Mouse (Mus musculus): Measurements from ENCODE around the gene Itgb5. TPM values are rescaled to one million over a fixed set of nuclear protein-coding genes. Genes with fewer than 3 reads are reported as not detected.

Itgb5 gene
- polyA plus RNA-seq, 1 experiment: 59.7 TPM

DNA sequence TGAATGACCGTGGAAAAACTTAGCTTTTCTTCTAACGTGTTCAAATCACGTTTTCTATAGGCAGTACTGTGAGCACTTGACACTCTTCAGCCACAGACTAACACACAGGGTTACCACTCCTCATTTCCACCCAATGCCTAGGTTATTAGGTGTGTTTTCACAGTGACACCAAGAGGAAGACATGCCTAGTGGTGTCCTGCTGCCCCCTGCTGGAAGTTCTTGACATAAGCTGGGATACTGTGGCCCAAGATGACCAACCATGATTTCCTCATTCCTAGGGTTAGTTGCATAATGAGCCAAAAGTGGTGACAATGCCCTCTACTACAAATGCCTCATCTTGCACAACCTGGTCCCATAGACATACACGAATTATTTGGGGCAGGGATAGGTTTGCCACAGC lies 121.4 kb downstream of the Itgb5 start:
- Histone ChIP-seq H3K27me3 (ENCODE audit: control insufficient read depth, insufficient read depth, low read length, poor library complexity, severe bottlenecking) (no peaks in the 10 kb centered on the region), H3K4me1 (ENCODE audit: control insufficient read depth, insufficient read depth, low read length) (no peaks in the 10 kb centered on the region), H3K27ac (ENCODE audit: insufficient read depth, low read length) (no peak overlapping the region), H3K9me3 (replicated peaks; ENCODE audit: control insufficient read depth, insufficient read depth, low read length, poor library complexity, severe bottlenecking) (no peaks in the 10 kb centered on the region), H3K4me3 (ENCODE audit: low read depth, low read length) (no peak overlapping the region), H3K36me3 (ENCODE audit: control insufficient read depth, insufficient read depth, low read length, poor library complexity, severe bottlenecking) (peaks cover 26% of the 10 kb centered on the region), H3K9ac (ENCODE audit: low read depth, poor library complexity, severe bottlenecking) (no peak overlapping the region)
- TF ChIP-seq EP300 (IDR thresholded peaks at IDR 0.05; ENCODE audit: insufficient read depth, low read depth, low read length): no peak
- TF ChIP-seq CTCF (IDR thresholded peaks at IDR 0.05; ENCODE audit: low read depth, low read length): peak; percentile 75

- Histone ChIP-seq H3K4me1 (ENCODE audit: control insufficient read depth, insufficient read depth, low read length) (no peaks in the 10 kb centered on the region), H3K4me3 (ENCODE audit: low read depth, low read length) (no peak overlapping the region), H3K27me3 (ENCODE audit: control insufficient read depth, insufficient read depth, low read length, poor library complexity, severe bottlenecking) (no peaks in the 10 kb centered on the region), H3K9ac (ENCODE audit: low read depth, poor library complexity, severe bottlenecking) (no peak overlapping the region), H3K27ac (ENCODE audit: insufficient read depth, low read length) (no peak overlapping the region), H3K9me3 (replicated peaks; ENCODE audit: control insufficient read depth, insufficient read depth, low read length, poor library complexity, severe bottlenecking) (no peaks in the 10 kb centered on the region), H3K36me3 (ENCODE audit: control insufficient read depth, insufficient read depth, low read length, poor library complexity, severe bottlenecking) (peaks cover 47% of the 10 kb centered on the region)
- no peak for TF ChIP-seq POLR2A (IDR thresholded peaks at IDR 0.05; ENCODE audit: insufficient read depth, low read length)
- TF ChIP-seq EP300 (IDR thresholded peaks at IDR 0.05; ENCODE audit: insufficient read depth, low read depth, low read length): no peak
- TF ChIP-seq CTCF (IDR thresholded peaks at IDR 0.05; ENCODE audit: low read depth, low read length): no peak
Observed at GRCm38 (mm10) chr16:33953008-33953407, 123.5 kb downstream of the Itgb5 start.

GRCm38 (mm10) chr16:33954793-33955192 lies 125.3 kb downstream of the Itgb5 start:
- Histone ChIP-seq H3K9me3 (replicated peaks; ENCODE audit: control insufficient read depth, insufficient read depth, low read length, poor library complexity, severe bottlenecking) (no peaks in the 10 kb centered on the region), H3K4me3 (ENCODE audit: low read depth, low read length) (no peak overlapping the region), H3K36me3 (ENCODE audit: control insufficient read depth, insufficient read depth, low read length, poor library complexity, severe bottlenecking) (peaks cover 63% of the 10 kb centered on the region), H3K27ac (ENCODE audit: insufficient read depth, low read length) (no peak overlapping the region), H3K4me1 (ENCODE audit: control insufficient read depth, insufficient read depth, low read length) (no peaks in the 10 kb centered on the region), H3K27me3 (ENCODE audit: control insufficient read depth, insufficient read depth, low read length, poor library complexity, severe bottlenecking) (no peaks in the 10 kb centered on the region), H3K9ac (ENCODE audit: low read depth, poor library complexity, severe bottlenecking) (no peak overlapping the region)
- TF ChIP-seq CTCF (IDR thresholded peaks at IDR 0.05; ENCODE audit: low read depth, low read length) (no peak), POLR2A (IDR thresholded peaks at IDR 0.05; ENCODE audit: insufficient read depth, low read length) (no peak), EP300 (IDR thresholded peaks at IDR 0.05; ENCODE audit: insufficient read depth, low read depth, low read length) (no peak)

GRCm38 (mm10) chr16:33963509-33963908 lies 134.0 kb downstream of the Itgb5 start:
- no peaks in the 10 kb centered on the region for H3K4me1 ChIP-seq (ENCODE audit: control insufficient read depth, insufficient read depth, low read length)
- peaks cover 51% of the 10 kb centered on the region for H3K36me3 ChIP-seq (ENCODE audit: control insufficient read depth, insufficient read depth, low read length, poor library complexity, severe bottlenecking)
- H3K9me3 ChIP-seq (replicated peaks; ENCODE audit: control insufficient read depth, insufficient read depth, low read length, poor library complexity, severe bottlenecking): no peaks in the 10 kb centered on the region
- H3K4me3 ChIP-seq (ENCODE audit: low read depth, low read length): no peak overlapping the region
- TF ChIP-seq EP300 (IDR thresholded peaks at IDR 0.05; ENCODE audit: insufficient read depth, low read depth, low read length): no peak
- TF ChIP-seq CTCF (IDR thresholded peaks at IDR 0.05; ENCODE audit: low read depth, low read length): no peak
- no peak for TF ChIP-seq POLR2A (IDR thresholded peaks at IDR 0.05; ENCODE audit: insufficient read depth, low read length)
- no peak overlapping the region for H3K9ac ChIP-seq (ENCODE audit: low read depth, poor library complexity, severe bottlenecking)
- H3K27me3 ChIP-seq (ENCODE audit: control insufficient read depth, insufficient read depth, low read length, poor library complexity, severe bottlenecking): no peaks in the 10 kb centered on the region
- no peak overlapping the region for H3K27ac ChIP-seq (ENCODE audit: insufficient read depth, low read length)

DNA sequence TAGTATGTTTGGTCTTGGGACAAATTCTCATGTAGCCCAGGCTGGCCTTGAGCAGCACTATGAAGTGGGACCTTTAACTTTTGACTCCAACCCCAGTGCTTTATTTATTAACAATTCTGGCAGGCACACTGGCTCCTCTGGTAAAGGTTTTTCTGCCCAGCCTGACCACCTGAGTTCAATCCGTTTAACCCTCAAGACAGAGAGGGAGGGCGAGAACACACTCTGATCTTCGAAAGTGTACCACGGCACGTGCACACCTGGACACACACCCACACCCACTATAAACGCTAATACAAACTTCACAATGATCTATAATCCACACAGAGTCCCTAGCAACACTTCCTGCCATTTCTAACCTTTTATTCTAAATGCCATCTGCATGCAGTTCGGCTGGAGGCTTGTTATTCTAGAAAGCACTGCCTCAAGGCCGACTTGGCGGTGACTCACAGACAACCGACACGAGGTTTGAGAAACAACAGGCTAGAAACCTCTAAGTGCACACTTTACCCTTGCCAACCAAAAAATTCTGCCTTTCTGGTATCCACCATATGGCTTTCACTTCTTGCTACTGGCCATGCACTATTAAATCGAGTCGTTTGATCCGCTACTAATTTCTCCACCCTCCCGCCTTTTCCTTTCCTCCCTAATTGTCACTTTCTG lies 136.5 kb downstream of the Itgb5 start:
- H3K4me1 ChIP-seq (ENCODE audit: control insufficient read depth, insufficient read depth, low read length): no peaks in the 10 kb centered on the region
- no peaks in the 10 kb centered on the region for H3K27me3 ChIP-seq (ENCODE audit: control insufficient read depth, insufficient read depth, low read length, poor library complexity, severe bottlenecking)
- TF ChIP-seq POLR2A (IDR thresholded peaks at IDR 0.05; ENCODE audit: insufficient read depth, low read length): no peak
- TF ChIP-seq EP300 (IDR thresholded peaks at IDR 0.05; ENCODE audit: insufficient read depth, low read depth, low read length): no peak

DNA sequence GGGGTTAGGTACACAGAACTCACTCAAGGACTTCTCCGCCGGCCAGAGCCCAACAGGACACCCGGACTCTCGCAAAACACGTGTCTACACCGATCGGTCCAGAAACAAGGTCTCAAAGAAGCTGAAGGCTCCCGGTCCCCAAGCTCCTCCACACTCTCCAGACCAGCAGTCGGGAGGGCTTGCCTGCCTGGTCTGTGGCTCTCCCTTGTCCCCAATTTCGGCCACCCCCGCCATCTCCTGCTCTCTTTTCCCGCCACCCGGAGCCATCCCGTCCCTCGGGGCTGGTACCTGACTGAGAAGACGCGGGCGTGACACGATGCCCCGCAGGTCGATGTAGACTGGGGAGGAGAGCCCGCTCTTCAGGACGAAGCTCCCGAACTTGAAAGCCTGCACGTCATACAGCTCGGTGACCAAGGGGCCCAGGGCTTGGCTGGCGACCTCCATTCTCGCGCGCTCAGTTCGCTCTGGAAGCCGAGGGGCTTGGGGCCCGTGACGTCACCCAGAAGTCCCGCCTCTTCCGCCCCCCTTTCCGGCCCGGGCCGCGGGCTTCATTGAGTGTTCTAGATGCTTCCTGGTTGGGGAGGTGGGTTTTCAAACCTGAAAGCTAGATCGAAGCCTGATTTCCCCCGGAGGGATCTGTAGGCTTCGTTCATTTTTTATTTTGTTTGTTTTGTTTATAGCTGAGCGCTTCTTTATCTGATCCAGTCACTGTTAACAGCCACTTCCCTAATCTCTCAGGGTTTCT lies 137.2 kb downstream of the Itgb5 start, which contains the start of gene Umps:
Umps (minus strand) TSS at position 501 of the 745 bp plus-strand sequence.
- Histone ChIP-seq H3K27ac (ENCODE audit: insufficient read depth, low read length) (no peak within 1 kb of the TSS), H3K4me1 (ENCODE audit: control insufficient read depth, insufficient read depth, low read length) (no peaks in the 10 kb centered on the region), H3K9ac (ENCODE audit: low read depth, poor library complexity, severe bottlenecking) (peak within 1 kb of the TSS; percentile 82), H3K9me3 (replicated peaks; ENCODE audit: control insufficient read depth, insufficient read depth, low read length, poor library complexity, severe bottlenecking) (no peaks in the 10 kb centered on the region), H3K27me3 (ENCODE audit: control insufficient read depth, insufficient read depth, low read length, poor library complexity, severe bottlenecking) (no peaks in the 10 kb centered on the region), H3K4me3 (ENCODE audit: low read depth, low read length) (peak within 1 kb of the TSS; percentile 86), H3K36me3 (ENCODE audit: control insufficient read depth, insufficient read depth, low read length, poor library complexity, severe bottlenecking) (peaks cover 20% of the 10 kb centered on the region)
- TF ChIP-seq POLR2A (IDR thresholded peaks at IDR 0.05; ENCODE audit: insufficient read depth, low read length) (peak; percentile 50), CTCF (IDR thresholded peaks at IDR 0.05; ENCODE audit: low read depth, low read length) (no peak), EP300 (IDR thresholded peaks at IDR 0.05; ENCODE audit: insufficient read depth, low read depth, low read length) (no peak)

More for the DNA sequence above, 136.5 kb downstream of the Itgb5 start:
- Histone ChIP-seq H3K9me3 (replicated peaks; ENCODE audit: control insufficient read depth, insufficient read depth, low read length, poor library complexity, severe bottlenecking) (no peaks in the 10 kb centered on the region), H3K27ac (ENCODE audit: insufficient read depth, low read length) (no peak overlapping the region), H3K9ac (ENCODE audit: low read depth, poor library complexity, severe bottlenecking) (peak overlapping the region; percentile 82), H3K4me3 (ENCODE audit: low read depth, low read length) (peak overlapping the region; percentile 86), H3K36me3 (ENCODE audit: control insufficient read depth, insufficient read depth, low read length, poor library complexity, severe bottlenecking) (peaks cover 27% of the 10 kb centered on the region)
